Mouse (Mus musculus) 3134 (cell line): Measurements from ENCODE around the gene G430095P16Rik.

ENCODE experiments used
- DNase-seq: peaks from one replicate; pipeline ENCODE4 v3.0.0-alpha.2; 2011; ENCODE audit warnings: low spot score; ENCODE audit not compliant: insufficient read length; ENCODE audit errors: extremely low read depth

G430095P16Rik gene

GRCm38 (mm10) chr8:84702963-84703465, 19.8 kb upstream of the G430095P16Rik start:
- DNase-seq, result no peak

GRCm38 (mm10) chr8:84703466-84704249, 19.1 kb upstream of the G430095P16Rik start:
- DNase-seq, result no peak

DNA sequence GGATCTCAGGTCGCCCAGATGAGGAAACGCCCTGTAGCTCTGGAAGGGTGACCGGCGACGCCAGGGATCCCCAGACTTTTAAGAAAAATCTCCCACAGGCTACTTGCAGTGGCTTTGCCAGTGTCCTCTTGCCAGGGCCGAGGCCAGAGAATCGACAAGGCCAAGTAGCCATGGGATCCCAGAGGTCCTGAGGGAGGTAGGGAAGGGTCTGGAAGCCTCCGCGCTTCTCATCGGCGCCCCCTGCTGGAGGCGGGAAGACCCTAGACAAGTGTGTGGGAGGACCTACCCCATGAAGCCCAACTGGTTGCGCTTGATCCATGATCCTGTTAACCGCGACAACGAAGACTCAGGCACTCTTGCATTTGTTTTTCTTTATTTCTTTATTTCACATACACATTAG, 18.5 kb upstream of the G430095P16Rik start:
- no peak for DNase-seq

GRCm38 (mm10) chr8:84704867-84705831, 17.7 kb upstream of the G430095P16Rik start:
- no peak for DNase-seq

DNA sequence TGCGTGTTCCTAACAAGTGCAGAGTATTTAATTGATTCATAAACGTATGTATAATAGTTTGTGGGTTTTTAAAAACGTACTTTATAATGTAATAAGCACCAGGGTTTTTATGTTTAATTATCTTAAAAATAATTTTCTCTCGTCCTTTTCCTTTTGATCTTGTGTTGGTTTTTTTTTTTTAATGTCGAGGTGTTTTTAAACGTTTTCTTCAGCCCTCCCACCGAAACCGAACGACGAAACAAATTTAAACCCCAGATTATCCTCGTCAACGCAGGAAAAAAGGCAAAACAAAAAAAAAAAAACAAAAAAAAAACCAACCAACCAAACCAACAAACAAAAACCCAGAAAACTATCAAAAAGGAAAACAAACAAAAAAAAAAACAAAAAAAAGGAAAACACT, 16.8 kb upstream of the G430095P16Rik start:
- DNase-seq, result no peak

DNA sequence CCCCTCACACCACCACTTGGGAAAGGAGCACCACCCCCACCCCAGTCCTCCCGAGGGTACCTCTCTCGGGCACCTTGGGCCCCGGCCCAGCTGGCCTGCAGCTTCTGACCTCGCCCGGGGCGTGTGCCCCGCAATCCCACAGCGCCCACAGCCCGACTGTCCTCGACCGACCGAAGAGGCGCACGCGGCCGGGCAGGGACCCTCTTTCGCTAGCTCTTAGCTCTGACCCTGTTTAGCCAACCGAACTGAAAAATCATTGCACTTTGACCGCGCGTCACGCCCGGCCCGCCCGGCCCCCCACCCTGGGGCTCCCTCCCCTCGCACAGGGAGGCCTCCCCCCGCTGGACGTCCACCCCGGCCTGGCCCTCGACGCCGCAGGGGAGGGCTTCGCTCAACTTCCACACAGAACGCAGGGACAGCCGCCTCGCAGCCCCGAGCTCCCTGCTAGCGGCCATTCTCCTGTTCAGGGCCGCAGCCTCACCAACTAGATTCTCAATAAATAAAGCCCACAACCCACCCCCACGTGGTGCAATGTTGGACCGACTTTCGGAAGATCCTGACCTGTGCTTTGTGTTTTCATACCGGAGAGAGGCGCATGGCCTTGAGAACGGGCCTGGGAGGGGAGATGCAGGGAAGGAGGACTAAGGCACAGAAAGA, 16.1 kb upstream of the G430095P16Rik start:
- no peak for DNase-seq

DNA sequence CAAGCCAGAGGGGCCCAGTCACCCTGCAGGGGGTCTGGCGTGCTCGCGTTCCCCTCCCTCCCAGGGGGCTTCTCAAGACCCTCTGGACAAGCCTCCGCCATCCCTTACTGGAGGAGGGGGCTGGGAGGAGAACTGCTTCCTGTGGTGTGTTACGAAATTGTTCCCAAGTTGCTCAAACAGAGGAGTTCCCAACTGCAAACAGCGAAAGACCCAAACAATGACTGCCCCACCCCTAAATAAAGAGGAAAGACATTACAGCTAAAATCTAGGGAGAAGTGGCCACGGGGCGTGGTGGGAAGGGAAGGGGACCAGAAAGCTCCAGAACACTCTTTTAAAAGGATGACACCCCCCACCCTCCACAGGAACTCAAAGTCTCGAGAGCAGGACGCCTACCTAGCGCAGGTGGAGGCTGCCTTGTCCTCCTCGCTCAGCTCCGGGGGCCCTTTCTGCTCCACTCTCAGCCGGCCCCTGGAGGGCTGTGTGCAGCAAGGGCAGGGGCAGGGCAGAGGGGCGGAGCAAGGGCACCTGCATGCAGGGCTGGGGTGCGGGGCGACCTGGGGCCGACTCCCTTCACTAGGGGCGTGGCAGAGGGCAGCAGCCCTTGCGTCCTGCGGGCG, 15.4 kb upstream of the G430095P16Rik start:
- no peak for DNase-seq

DNA sequence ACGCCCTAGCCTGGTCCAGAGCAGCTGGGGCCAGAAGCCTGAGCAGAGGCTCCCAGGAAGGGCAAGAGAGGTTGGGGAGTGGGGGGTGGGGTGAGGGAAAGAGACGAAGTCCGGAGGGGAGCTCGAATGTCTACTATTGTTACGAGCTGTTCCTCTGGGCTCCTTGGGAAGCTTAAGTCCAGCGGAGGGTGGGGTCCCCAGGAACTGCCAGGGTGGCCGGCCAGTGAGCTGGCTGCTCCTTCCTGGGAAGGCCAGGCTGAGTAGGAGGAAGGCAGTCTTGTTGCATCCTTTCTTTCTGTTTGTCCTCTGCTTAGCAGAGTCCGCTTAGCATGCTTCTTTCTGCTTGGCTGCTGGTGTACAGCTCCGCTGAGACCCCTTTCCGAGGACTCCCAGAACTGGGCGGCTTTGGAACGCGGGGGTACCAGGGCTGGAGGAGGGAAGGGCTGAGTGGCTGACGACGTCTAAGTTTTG, 14.7 kb upstream of the G430095P16Rik start:
- DNase-seq, result no peak

DNA sequence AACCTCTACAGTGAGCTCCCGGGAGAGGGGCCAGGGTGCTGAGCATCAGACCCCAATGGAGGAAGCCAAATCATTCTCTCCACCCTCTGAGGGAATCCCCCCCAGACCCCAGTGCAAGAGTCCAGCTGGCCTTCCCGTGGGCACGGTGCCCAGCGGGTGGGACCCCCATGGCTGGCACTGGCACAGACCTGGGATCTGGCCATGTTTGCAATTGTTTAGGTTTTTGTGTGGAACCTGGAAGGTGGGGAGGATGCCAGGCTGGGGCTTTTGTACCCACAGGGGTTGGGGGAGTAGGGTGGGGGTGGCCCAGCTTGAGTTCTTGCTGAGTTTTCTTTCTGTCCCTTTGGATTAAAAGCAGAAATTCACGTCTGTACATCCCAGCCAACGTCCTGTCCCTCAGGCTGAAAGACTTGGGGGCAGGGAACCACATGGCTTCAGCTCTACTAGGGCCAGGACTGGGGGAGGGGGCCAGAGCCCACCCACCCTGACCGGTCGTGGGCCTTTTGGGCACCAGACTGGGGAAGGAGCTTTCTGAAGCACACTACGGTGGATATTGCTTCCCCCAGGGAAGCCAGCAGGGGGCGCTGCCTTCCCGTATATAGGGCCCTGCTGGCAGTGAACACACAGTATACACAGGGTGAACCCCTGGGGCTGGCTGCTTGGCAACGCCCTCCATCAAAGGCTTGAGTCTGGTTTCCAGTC, 13.9 kb upstream of the G430095P16Rik start:
- peak; percentile 57 for DNase-seq

GRCm38 (mm10) chr8:84709931-84710330, 12.9 kb upstream of the G430095P16Rik start:
- no peak for DNase-seq

DNA sequence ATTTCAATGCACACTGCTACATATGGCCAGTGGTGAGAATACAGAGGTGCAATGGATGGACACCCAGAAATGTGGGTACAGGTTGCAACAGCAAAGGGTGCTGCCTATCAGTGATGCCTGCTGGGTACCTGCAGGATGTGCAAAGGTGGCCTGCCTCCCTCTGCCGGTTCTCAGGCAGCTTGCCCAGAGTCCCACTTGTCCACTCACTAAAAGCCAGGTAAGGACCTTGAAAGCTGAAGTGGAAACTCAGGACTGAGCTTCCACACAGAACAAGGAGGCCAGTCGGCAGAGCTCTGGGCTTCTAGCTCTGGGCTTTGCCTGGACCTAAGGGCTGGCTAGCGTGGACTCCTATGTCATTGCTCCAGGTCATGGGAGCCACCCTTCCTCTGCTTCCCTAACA, 11.5 kb upstream of the G430095P16Rik start:
- DNase-seq, result no peak

GRCm38 (mm10) chr8:84711933-84712758, 10.7 kb upstream of the G430095P16Rik start:
- DNase-seq, result no peak

DNA sequence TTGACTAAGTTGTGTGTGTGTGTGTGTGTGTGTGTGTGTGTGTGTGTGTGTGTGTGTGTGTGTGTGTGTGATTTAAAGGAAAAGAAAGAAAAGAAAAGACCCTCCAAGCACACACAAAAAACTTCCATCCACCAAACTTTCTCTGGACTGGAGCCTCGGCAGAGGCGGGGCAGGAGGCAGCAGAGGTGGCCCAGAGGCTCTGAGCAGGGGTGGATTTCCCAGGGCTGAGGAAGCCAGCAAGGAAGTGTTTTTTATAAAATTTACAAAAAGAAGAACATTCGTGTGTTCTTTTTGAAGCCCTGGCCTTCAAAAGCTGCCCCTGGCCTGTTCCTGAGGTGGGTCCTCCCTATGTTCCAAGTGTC, 10.1 kb upstream of the G430095P16Rik start:
- no peak for DNase-seq

DNA sequence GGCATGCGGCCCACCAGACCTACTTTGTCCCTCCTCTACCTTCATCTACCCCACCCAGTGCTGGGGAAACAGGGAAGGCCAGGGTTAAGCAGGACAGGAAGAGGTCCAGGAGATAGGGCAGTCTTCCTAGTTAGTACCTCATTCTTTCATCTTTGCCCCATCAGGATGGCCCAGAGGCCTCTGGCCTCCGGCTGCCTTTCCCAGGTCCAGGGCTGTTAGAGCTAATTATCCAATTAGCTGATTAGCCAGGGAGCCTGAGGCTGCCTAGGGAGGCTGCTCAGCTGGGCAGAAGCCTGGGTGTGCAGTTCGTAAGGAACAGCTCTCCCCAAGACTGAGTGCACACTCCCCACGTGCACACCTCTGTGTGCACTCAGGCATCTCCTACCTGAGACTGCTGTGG, 9.4 kb upstream of the G430095P16Rik start:
- no peak for DNase-seq

GRCm38 (mm10) chr8:84714161-84714560, 8.6 kb upstream of the G430095P16Rik start:
- DNase-seq, result no peak

DNA sequence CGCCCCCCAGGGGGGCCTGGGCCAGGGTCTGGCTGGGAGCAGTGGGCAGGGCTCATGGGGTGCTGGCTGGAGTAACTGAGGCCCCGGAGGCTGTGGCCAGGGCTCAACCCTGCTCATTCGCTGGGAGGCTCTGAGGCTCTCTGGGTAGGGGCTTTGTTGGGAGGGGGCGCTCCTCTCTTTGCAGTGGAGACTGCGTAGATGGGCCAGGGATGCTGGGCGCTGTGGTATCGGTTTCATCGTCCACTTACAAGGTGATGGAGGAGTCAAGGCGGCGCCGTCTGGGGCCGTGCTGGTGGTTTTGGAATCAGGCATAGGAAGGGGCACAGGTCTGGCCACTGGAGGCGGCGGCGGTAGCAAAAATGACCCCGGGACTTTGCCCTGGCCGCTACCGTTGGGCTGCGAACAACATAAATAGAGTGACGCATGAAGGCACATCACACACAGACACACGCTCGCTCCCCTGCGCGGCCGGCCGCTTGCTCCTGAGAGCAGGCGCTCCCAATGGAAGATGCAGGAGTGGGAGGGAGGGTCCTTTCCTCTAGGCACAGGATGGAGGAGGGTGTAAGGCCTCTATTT, 6.8 kb upstream of the G430095P16Rik start:
- DNase-seq, result no peak

- no peak for DNase-seq
Observed at GRCm38 (mm10) chr8:84716790-84717189, 6.0 kb upstream of the G430095P16Rik start.

- no peak for DNase-seq
Observed at GRCm38 (mm10) chr8:84718476-84718875, 4.3 kb upstream of the G430095P16Rik start.
